Mouse (Mus musculus): ENCODE data around the gene Angptl1. TPM values are rescaled to one million over a fixed set of nuclear protein-coding genes. Genes with fewer than 3 reads are reported as not detected.

Angptl1 gene
- polyA plus RNA-seq, 1 experiment from 2014 or later: 4.1 TPM

GRCm38 (mm10) chr1:156852409-156852808 is 14.0 kb downstream of the Angptl1 start:
- H3K4me1 ChIP-seq (replicated peaks): no peaks in the 10 kb centered on the region; the same call in 1 of the 2 replicates
- H3K9ac ChIP-seq: no peak overlapping the region
- ATAC-seq (replicated peaks; ENCODE audit: insufficient number of reproducible peaks, insufficient read depth, low FRiP score, low read depth): no peak
- H3K4me3 ChIP-seq: no peak overlapping the region
- WGBS: 67% methylated on average over 9 of the region's 9 CpGs
- no peaks in the 10 kb centered on the region for H3K9me3 ChIP-seq (replicated peaks)
- H3K27me3 ChIP-seq: no peaks in the 10 kb centered on the region
- H3K4me2 ChIP-seq: no peak overlapping the region
- H3K27ac ChIP-seq: no peak overlapping the region
- no peaks in the 10 kb centered on the region for H3K36me3 ChIP-seq

- Histone ChIP-seq H3K4me2 (no peak overlapping the region), H3K4me1 (replicated peaks) (no peaks in the 10 kb centered on the region; the same call in 1 of the 2 replicates), H3K27ac (no peak overlapping the region), H3K36me3 (no peaks in the 10 kb centered on the region), H3K4me3 (no peak overlapping the region), H3K9ac (no peak overlapping the region), H3K9me3 (replicated peaks) (no peaks in the 10 kb centered on the region), H3K27me3 (no peaks in the 10 kb centered on the region)
- 81% methylated on average over 5 of the region's 5 CpGs for WGBS
- no peak for ATAC-seq (replicated peaks; ENCODE audit: insufficient number of reproducible peaks, insufficient read depth, low FRiP score, low read depth)
These were observed 14.5 kb downstream of the Angptl1 start for GRCm38 (mm10) chr1:156852872-156853271.

- no peaks in the 10 kb centered on the region for H3K9me3 ChIP-seq (replicated peaks)
- H3K27me3 ChIP-seq: no peaks in the 10 kb centered on the region
- H3K4me1 ChIP-seq (replicated peaks): no peaks in the 10 kb centered on the region; the same call in 1 of the 2 replicates
- no peak overlapping the region for H3K27ac ChIP-seq
- no peak for ATAC-seq (replicated peaks; ENCODE audit: insufficient number of reproducible peaks, insufficient read depth, low FRiP score, low read depth)
- H3K36me3 ChIP-seq: no peaks in the 10 kb centered on the region
- H3K9ac ChIP-seq: no peak overlapping the region
- no peak overlapping the region for H3K4me3 ChIP-seq
- 74% methylated on average over 4 of the region's 4 CpGs for WGBS
- H3K4me2 ChIP-seq: no peak overlapping the region
These were observed 16.2 kb downstream of the Angptl1 start for GRCm38 (mm10) chr1:156854558-156854957.

- no peaks in the 10 kb centered on the region for H3K9me3 ChIP-seq (replicated peaks)
- 90% methylated on average over 2 of the region's 2 CpGs for WGBS
- H3K36me3 ChIP-seq: no peaks in the 10 kb centered on the region
- H3K4me3 ChIP-seq: no peak overlapping the region
- no peak overlapping the region for H3K27ac ChIP-seq
- H3K4me2 ChIP-seq: no peak overlapping the region
- no peak for ATAC-seq (replicated peaks; ENCODE audit: insufficient number of reproducible peaks, insufficient read depth, low FRiP score, low read depth)
- no peaks in the 10 kb centered on the region for H3K27me3 ChIP-seq
- H3K4me1 ChIP-seq (replicated peaks): peaks cover under 1% of the 10 kb centered on the region
- no peak overlapping the region for H3K9ac ChIP-seq
These were observed 18.3 kb downstream of the Angptl1 start for GRCm38 (mm10) chr1:156856666-156857065.

GRCm38 (mm10) chr1:156859156-156859555 is 20.8 kb downstream of the Angptl1 start:
- Histone ChIP-seq H3K9me3 (replicated peaks) (no peaks in the 10 kb centered on the region), H3K4me2 (no peak overlapping the region), H3K27me3 (no peaks in the 10 kb centered on the region), H3K4me1 (replicated peaks) (peaks cover 15% of the 10 kb centered on the region), H3K4me3 (no peak overlapping the region), H3K9ac (no peak overlapping the region), H3K27ac (no peak overlapping the region), H3K36me3 (no peaks in the 10 kb centered on the region)
- ATAC-seq (replicated peaks; ENCODE audit: insufficient number of reproducible peaks, insufficient read depth, low FRiP score, low read depth): no peak
- 90% methylated on average over 2 of the region's 2 CpGs for WGBS

- Histone ChIP-seq H3K9ac (no peak overlapping the region), H3K36me3 (no peaks in the 10 kb centered on the region), H3K4me3 (no peak overlapping the region), H3K9me3 (replicated peaks) (no peaks in the 10 kb centered on the region), H3K4me2 (no peak overlapping the region), H3K4me1 (replicated peaks) (peaks cover 20% of the 10 kb centered on the region), H3K27ac (no peak overlapping the region), H3K27me3 (no peaks in the 10 kb centered on the region)
- no peak for ATAC-seq (replicated peaks; ENCODE audit: insufficient number of reproducible peaks, insufficient read depth, low FRiP score, low read depth)
- WGBS: 82% methylated on average over 2 of the region's 2 CpGs
These were observed 21.4 kb downstream of the Angptl1 start for GRCm38 (mm10) chr1:156859711-156860250.

- no peak overlapping the region for H3K4me2 ChIP-seq
- WGBS: 87% methylated on average over 8 of the region's 8 CpGs
- no peaks in the 10 kb centered on the region for H3K27me3 ChIP-seq
- H3K27ac ChIP-seq: no peak overlapping the region
- no peak overlapping the region for H3K9ac ChIP-seq
- H3K4me3 ChIP-seq: no peak overlapping the region
- no peaks in the 10 kb centered on the region for H3K36me3 ChIP-seq
- ATAC-seq (replicated peaks; ENCODE audit: insufficient number of reproducible peaks, insufficient read depth, low FRiP score, low read depth): no peak
- no peaks in the 10 kb centered on the region for H3K9me3 ChIP-seq (replicated peaks)
- H3K4me1 ChIP-seq (replicated peaks): peaks cover 20% of the 10 kb centered on the region
These were observed 21.9 kb downstream of the Angptl1 start for GRCm38 (mm10) chr1:156860266-156860665.

GRCm38 (mm10) chr1:156861475-156862043 is 23.2 kb downstream of the Angptl1 start:
- no peak overlapping the region for H3K27ac ChIP-seq
- no peaks in the 10 kb centered on the region for H3K36me3 ChIP-seq
- no peak overlapping the region for H3K4me3 ChIP-seq
- no peaks in the 10 kb centered on the region for H3K9me3 ChIP-seq (replicated peaks)
- H3K27me3 ChIP-seq: no peaks in the 10 kb centered on the region
- 35% methylated on average over 4 of the region's 4 CpGs for WGBS
- no peak for ATAC-seq (replicated peaks; ENCODE audit: insufficient number of reproducible peaks, insufficient read depth, low FRiP score, low read depth)
- H3K4me1 ChIP-seq (replicated peaks): peaks cover 29% of the 10 kb centered on the region
- no peak overlapping the region for H3K4me2 ChIP-seq
- H3K9ac ChIP-seq: no peak overlapping the region

- H3K27ac ChIP-seq: peak overlapping the region; percentile 67
- H3K36me3 ChIP-seq: no peaks in the 10 kb centered on the region
- H3K27me3 ChIP-seq: no peaks in the 10 kb centered on the region
- no peak overlapping the region for H3K4me2 ChIP-seq
- H3K9me3 ChIP-seq (replicated peaks): no peaks in the 10 kb centered on the region
- WGBS: 56% methylated on average over 3 of the region's 3 CpGs
- H3K4me3 ChIP-seq: no peak overlapping the region
- H3K9ac ChIP-seq: 0 out of 2 replicates have a peak overlapping the region, but pooled peaks have one; percentile 10
- 0 out of 2 replicates have a peak, but pooled peaks have one; percentile 47 for ATAC-seq (replicated peaks; ENCODE audit: insufficient number of reproducible peaks, insufficient read depth, low FRiP score, low read depth)
- H3K4me1 ChIP-seq (replicated peaks): peaks cover 37% of the 10 kb centered on the region
These were observed 25.4 kb downstream of the Angptl1 start for GRCm38 (mm10) chr1:156863726-156864125.

- WGBS: 48% methylated on average over 3 of the region's 3 CpGs
- H3K4me3 ChIP-seq: no peak overlapping the region
- H3K9me3 ChIP-seq (replicated peaks): no peaks in the 10 kb centered on the region
- H3K4me2 ChIP-seq: no peak overlapping the region
- ATAC-seq (replicated peaks; ENCODE audit: insufficient number of reproducible peaks, insufficient read depth, low FRiP score, low read depth): no peak
- peak overlapping the region; percentile 10; the same call in 1 of the 2 replicates for H3K9ac ChIP-seq
- no peaks in the 10 kb centered on the region for H3K36me3 ChIP-seq
- H3K27me3 ChIP-seq: no peaks in the 10 kb centered on the region
- H3K4me1 ChIP-seq (replicated peaks): peaks cover 37% of the 10 kb centered on the region
- peak overlapping the region; percentile 67 for H3K27ac ChIP-seq
These were observed 25.9 kb downstream of the Angptl1 start for GRCm38 (mm10) chr1:156864240-156864639.

- no peak overlapping the region for H3K4me2 ChIP-seq
- no peaks in the 10 kb centered on the region for H3K27me3 ChIP-seq
- WGBS: 74% methylated on average over 5 of the region's 5 CpGs
- no peak overlapping the region for H3K4me3 ChIP-seq
- no peaks in the 10 kb centered on the region for H3K9me3 ChIP-seq (replicated peaks)
- no peak overlapping the region for H3K27ac ChIP-seq
- peaks cover 16% of the 10 kb centered on the region for H3K4me1 ChIP-seq (replicated peaks)
- H3K9ac ChIP-seq: no peak overlapping the region
- H3K36me3 ChIP-seq: no peaks in the 10 kb centered on the region
- ATAC-seq (replicated peaks; ENCODE audit: insufficient number of reproducible peaks, insufficient read depth, low FRiP score, low read depth): no peak
These were observed 31.7 kb downstream of the Angptl1 start for GRCm38 (mm10) chr1:156870028-156870427.

GRCm38 (mm10) chr1:156870616-156871015 is 32.3 kb downstream of the Angptl1 start:
- Histone ChIP-seq H3K9ac (no peak overlapping the region), H3K4me2 (no peak overlapping the region), H3K4me3 (no peak overlapping the region), H3K4me1 (replicated peaks) (peaks cover 15% of the 10 kb centered on the region), H3K27ac (no peak overlapping the region), H3K36me3 (no peaks in the 10 kb centered on the region), H3K27me3 (no peaks in the 10 kb centered on the region), H3K9me3 (replicated peaks) (no peaks in the 10 kb centered on the region)
- no peak for ATAC-seq (replicated peaks; ENCODE audit: insufficient number of reproducible peaks, insufficient read depth, low FRiP score, low read depth)
- 75% methylated on average over 4 of the region's 4 CpGs for WGBS
